Mouse (Mus musculus): ENCODE results near the gene Rhbdl3. TPM values are rescaled to one million over a fixed set of nuclear protein-coding genes. Genes with fewer than 3 reads are reported as not detected.

Gene Rhbdl3
- 0.42 and 0.59 TPM in 2 replicates for polyA plus RNA-seq (2016; fragmentation: Nextera tagmentation; extraction: Ambion mirVana)

DNA sequence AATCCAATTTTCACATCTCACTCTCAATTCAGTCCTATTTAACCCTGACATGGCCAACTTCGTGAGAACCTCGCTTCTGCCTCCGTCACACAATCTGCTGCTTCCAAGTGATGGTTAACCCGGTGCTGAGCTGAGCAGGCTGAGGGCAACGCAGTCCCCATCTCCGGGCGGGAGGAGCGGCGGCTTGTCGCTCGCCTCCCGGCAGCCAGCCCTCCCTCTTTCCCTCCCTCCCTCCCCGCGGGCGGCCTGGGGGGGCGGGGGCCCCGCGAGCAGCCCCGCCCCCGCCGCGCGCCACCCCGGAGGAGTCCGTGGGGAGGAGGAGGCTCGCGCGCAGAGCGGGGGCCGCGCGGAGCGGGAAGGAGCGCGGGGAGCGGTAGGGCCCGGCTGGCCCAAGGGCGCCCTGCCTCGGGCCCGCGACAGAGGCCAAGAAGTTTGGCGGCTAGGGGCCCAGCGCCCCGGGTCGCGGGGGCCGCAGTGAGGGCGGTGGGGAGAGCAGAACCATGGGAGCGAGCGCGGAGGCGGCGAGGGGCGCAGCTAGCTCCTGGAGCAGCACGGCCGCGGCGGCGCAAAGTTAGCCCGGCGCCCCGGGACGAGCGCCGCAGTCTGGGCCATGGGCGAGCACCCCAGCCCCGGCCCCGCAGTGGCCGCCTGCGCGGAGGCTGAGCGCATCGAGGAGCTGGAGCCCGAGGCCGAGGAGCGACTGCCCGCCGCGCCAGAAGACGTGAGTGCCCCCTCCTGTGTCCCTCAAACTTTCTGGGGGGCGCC lies at the start of gene Rhbdl3:
Gene Rhbdl3 (plus strand): TSS at position 362 of the 765 bp plus-strand sequence.
- no peaks in the 10 kb centered on the region for H3K9me3 ChIP-seq (replicated peaks)
- no peaks in the 10 kb centered on the region for H3K36me3 ChIP-seq
- H3K27me3 ChIP-seq (replicated peaks) = peaks cover 71% of the 10 kb centered on the region
- ATAC-seq (ENCODE audit: insufficient number of reproducible peaks, low FRiP score) = peak; percentile 63
- H3K4me3 ChIP-seq = peak within 1 kb of the TSS; percentile 66
- H3K9ac ChIP-seq = peak within 1 kb of the TSS; percentile 66
- under 1% methylated on average over 69 of the region's 81 CpGs for WGBS
- peaks cover 18% of the 10 kb centered on the region for H3K4me1 ChIP-seq (replicated peaks)
- peak within 1 kb of the TSS; percentile 98 for H3K4me2 ChIP-seq
- H3K27ac ChIP-seq (ENCODE audit: poor library complexity, severe bottlenecking) = no peak within 1 kb of the TSS

DNA sequence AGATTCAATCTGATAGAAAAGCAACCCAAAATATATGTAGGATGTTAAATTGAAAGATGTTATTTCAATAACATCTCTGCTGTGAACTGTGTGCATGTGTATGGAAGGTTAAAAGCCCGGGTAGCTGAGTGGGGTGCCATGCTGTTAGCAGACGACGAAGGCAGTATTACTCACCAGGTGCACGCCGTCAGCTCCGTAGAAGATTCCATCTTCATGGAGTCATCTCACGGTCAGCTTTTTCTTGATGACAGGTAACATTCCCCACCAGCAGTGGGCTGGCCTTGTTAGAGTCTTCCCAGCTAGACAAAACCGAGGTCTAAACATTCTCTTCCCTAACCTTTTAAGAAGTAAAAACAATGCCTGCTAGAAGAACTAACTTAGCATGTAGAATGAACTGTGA lies 36.6 kb upstream of the Rhbdl3 start:
- Histone ChIP-seq H3K27me3 (replicated peaks) (no peaks in the 10 kb centered on the region), H3K4me2 (no peak overlapping the region), H3K9me3 (replicated peaks) (no peaks in the 10 kb centered on the region), H3K9ac (no peak overlapping the region), H3K4me1 (replicated peaks) (no peaks in the 10 kb centered on the region), H3K27ac (ENCODE audit: poor library complexity, severe bottlenecking) (no peak overlapping the region), H3K4me3 (no peak overlapping the region), H3K36me3 (peaks cover 55% of the 10 kb centered on the region)
- no peak for ATAC-seq (ENCODE audit: insufficient number of reproducible peaks, low FRiP score)
- WGBS = 67% methylated on average over 8 of the region's 8 CpGs

DNA sequence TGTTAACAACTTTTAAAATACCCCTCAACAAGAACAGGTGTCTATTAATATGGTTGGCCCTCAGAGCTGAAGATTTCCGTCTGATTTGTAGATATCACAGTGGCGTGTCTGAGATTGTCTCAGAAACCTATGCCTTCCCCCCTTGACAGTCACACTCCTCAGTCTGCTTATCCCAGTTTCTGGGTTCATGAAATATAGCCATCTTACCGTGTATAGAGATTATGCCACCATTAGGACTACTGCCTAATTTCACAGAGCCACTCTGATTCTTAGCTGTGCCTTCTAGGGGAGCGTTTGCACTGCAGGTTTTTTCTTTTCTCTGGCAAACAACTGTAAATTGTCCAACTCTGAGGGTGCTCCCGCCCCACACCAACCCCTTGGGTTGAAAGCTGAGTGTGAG lies 29.6 kb upstream of the Rhbdl3 start:
- no peak overlapping the region for H3K4me3 ChIP-seq
- H3K9me3 ChIP-seq (replicated peaks) = peaks cover 3% of the 10 kb centered on the region; the same call in 1 of the 2 replicates
- no peaks in the 10 kb centered on the region for H3K4me1 ChIP-seq (replicated peaks)
- ATAC-seq (ENCODE audit: insufficient number of reproducible peaks, low FRiP score) = no peak
- H3K36me3 ChIP-seq = peaks cover 10% of the 10 kb centered on the region; the same call in 1 of the 2 replicates
- no peak overlapping the region for H3K27ac ChIP-seq (ENCODE audit: poor library complexity, severe bottlenecking)
- H3K4me2 ChIP-seq = no peak overlapping the region
- no peaks in the 10 kb centered on the region for H3K27me3 ChIP-seq (replicated peaks)
- no peak overlapping the region for H3K9ac ChIP-seq
- 85% methylated on average over 5 of the region's 5 CpGs for WGBS

DNA sequence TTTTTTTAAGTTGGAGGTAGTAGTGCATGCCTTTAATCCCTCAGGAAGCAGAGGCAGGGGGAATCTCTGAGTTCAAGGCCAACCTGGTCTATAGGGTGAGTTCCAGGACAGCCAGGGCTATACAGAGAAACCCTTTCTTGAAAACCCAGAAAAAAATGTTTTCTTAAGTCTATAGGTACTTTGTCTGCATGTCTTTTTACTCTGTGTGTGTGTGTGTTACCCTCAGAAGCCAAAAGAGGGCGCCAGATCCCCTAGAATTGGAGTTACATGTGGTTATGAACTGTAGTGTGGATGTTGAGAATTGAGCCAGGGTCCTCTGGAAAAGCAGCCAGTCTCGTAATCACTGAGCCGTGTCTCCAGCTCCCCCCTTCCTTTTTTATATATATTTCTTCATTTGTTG lies 25.7 kb upstream of the Rhbdl3 start:
- 60% methylated on average over 3 of the region's 3 CpGs for WGBS
- H3K4me2 ChIP-seq = no peak overlapping the region
- ATAC-seq (ENCODE audit: insufficient number of reproducible peaks, low FRiP score) = no peak
- no peak overlapping the region for H3K4me3 ChIP-seq
- no peaks in the 10 kb centered on the region for H3K4me1 ChIP-seq (replicated peaks)
- no peaks in the 10 kb centered on the region for H3K36me3 ChIP-seq
- H3K27ac ChIP-seq (ENCODE audit: poor library complexity, severe bottlenecking) = no peak overlapping the region
- H3K9ac ChIP-seq = no peak overlapping the region
- no peaks in the 10 kb centered on the region for H3K27me3 ChIP-seq (replicated peaks)
- peaks cover 3% of the 10 kb centered on the region; the same call in 1 of the 2 replicates for H3K9me3 ChIP-seq (replicated peaks)

DNA sequence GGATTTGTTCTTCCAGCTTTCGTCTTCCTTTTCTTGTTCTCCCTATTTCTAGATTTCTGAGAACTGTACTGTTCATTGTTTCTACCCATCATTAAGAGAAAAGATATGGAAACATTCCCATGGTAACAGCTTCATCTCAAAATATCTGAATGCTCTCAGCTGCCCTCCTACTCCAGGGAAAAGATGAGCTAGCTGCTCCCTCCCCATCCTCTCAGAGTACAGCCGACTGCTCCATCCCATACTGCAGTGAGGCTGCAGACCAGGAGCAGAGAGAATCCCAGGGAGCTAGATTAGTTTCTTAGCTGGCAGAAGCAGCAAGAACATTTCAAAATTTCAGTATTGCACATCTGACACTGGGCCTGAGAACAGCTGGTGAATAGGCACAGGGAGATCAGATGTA lies 22.7 kb upstream of the Rhbdl3 start:
- Histone ChIP-seq H3K4me3 (no peak overlapping the region), H3K36me3 (no peaks in the 10 kb centered on the region), H3K4me2 (no peak overlapping the region), H3K4me1 (replicated peaks) (no peaks in the 10 kb centered on the region), H3K9ac (no peak overlapping the region), H3K9me3 (replicated peaks) (peaks cover 3% of the 10 kb centered on the region), H3K27me3 (replicated peaks) (no peaks in the 10 kb centered on the region), H3K27ac (ENCODE audit: poor library complexity, severe bottlenecking) (no peak overlapping the region)
- 56% methylated on average over 2 of the region's 2 CpGs for WGBS
- no peak for ATAC-seq (ENCODE audit: insufficient number of reproducible peaks, low FRiP score)

DNA sequence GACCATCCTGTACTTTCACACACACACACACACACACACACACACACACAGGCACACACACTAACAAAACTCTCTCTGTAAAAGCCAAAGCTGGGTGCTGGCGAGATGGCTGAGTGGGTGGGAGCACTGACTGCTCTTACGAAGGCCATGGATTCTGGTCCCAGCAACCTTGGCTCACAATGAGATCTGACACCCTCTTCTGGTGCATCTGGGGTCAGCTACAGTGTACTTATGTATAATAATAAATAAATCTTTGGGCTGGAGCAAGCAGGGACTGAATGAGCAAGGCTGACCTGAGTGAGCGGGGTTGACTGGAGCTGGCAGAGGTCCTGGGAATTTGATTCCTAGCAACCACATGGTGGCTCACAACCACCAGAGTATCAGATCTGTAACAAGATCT lies 16.9 kb upstream of the Rhbdl3 start:
- ATAC-seq (ENCODE audit: insufficient number of reproducible peaks, low FRiP score) = no peak
- no peak overlapping the region for H3K4me3 ChIP-seq
- H3K36me3 ChIP-seq = no peaks in the 10 kb centered on the region
- H3K9ac ChIP-seq = no peak overlapping the region
- H3K4me2 ChIP-seq = no peak overlapping the region
- H3K4me1 ChIP-seq (replicated peaks) = peaks cover 8% of the 10 kb centered on the region
- 74% methylated on average over 3 of the region's 3 CpGs for WGBS
- H3K27me3 ChIP-seq (replicated peaks) = peaks cover 1% of the 10 kb centered on the region; the same call in 1 of the 2 replicates
- H3K9me3 ChIP-seq (replicated peaks) = no peaks in the 10 kb centered on the region; the same call in 1 of the 2 replicates
- H3K27ac ChIP-seq (ENCODE audit: poor library complexity, severe bottlenecking) = no peak overlapping the region

DNA sequence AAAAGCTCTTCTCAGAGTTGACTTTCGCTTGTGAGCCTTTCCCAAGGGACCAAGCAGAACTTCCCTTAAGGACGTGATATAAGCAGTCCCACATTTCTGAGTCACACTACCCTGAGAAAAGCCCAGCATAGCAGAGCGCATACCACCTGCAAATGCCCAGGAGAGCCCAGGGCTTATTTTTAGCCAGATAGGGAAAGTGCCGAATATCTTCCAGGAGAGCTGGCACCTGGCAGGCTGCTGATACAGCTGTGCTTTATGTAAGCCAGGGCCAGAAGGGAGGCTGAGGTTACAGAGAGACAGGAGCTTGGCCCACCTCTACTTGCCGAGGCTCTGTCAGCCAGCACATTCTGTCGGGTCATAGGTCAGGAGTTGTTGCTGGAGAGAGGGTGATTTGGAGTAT lies 16.1 kb upstream of the Rhbdl3 start:
- H3K9ac ChIP-seq = no peak overlapping the region
- H3K4me3 ChIP-seq = no peak overlapping the region
- WGBS = 28% methylated on average over 6 of the region's 6 CpGs
- peaks cover 3% of the 10 kb centered on the region; the same call in 1 of the 2 replicates for H3K27me3 ChIP-seq (replicated peaks)
- no peaks in the 10 kb centered on the region for H3K36me3 ChIP-seq
- H3K4me1 ChIP-seq (replicated peaks) = peaks cover 12% of the 10 kb centered on the region
- no peaks in the 10 kb centered on the region; the same call in 1 of the 2 replicates for H3K9me3 ChIP-seq (replicated peaks)
- no peak overlapping the region for H3K27ac ChIP-seq (ENCODE audit: poor library complexity, severe bottlenecking)
- ATAC-seq (ENCODE audit: insufficient number of reproducible peaks, low FRiP score) = no peak
- H3K4me2 ChIP-seq = peak overlapping the region; percentile 31; the same call in 1 of the 2 replicates

DNA sequence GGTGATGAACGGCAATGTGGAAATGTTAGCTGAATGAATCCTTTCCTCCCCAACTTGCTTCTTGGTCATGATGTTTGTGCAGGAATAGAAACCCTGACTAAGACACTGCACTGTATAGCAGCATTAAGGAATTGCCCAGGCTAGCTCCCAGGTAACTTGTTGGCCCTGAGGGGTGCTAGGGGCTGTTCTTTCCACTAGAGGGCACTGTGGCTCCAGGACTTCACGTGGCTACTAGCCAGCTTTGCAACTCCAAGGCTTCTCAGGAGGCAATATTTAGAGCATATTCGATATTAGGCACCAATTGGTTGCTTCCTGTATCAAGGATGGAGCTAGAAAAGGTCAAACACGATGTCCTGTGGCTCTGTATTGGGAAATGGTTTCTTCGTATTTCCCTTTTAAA lies 13.6 kb upstream of the Rhbdl3 start:
- Histone ChIP-seq H3K4me3 (no peak overlapping the region), H3K4me2 (no peak overlapping the region), H3K27ac (ENCODE audit: poor library complexity, severe bottlenecking) (no peak overlapping the region), H3K4me1 (replicated peaks) (peaks cover 15% of the 10 kb centered on the region), H3K9ac (no peak overlapping the region), H3K9me3 (replicated peaks) (peaks cover 6% of the 10 kb centered on the region), H3K27me3 (replicated peaks) (peaks cover 3% of the 10 kb centered on the region; the same call in 1 of the 2 replicates), H3K36me3 (no peaks in the 10 kb centered on the region)
- 19% methylated on average over 5 of the region's 5 CpGs for WGBS
- ATAC-seq (ENCODE audit: insufficient number of reproducible peaks, low FRiP score) = no peak

DNA sequence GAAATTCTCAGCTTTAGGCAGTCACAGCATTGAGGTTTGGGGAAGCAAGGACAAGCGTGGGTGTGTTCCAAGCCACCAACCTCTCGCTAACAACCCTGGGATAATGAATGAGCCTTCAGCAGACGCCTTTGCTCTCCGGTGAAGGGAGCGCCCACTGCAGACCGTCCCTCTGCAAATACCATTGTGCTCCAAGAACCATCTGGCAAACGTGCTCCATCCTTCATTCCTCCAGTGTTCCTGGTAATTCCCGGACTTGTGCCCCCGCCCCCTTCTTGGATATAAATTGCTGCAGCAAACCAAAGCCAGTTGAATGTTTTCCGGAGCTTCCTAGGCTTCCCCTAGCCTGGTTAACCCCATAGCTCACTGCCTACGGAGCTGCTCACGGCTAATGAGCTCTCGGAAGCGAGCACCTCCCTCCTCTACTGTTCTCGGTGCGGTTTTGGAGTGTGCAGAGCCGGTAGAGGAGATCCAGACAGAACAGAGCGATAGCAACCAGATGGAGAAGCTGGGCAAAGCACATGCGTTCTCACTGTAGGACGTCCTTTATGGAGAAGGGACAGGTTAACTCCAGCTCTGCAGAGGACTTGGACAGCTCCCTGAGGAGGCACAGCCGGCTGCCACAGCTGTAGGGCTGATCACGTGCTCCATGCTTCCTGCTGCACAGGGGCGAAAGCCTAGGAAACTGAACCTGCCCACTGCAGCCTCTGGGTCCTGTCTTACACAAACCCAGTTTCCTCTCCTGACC lies 10.8 kb upstream of the Rhbdl3 start:
- Histone ChIP-seq H3K9ac (no peak overlapping the region), H3K4me3 (peak overlapping the region; percentile 14; the same call in 1 of the 2 replicates), H3K27ac (ENCODE audit: poor library complexity, severe bottlenecking) (no peak overlapping the region), H3K4me1 (replicated peaks) (peaks cover 10% of the 10 kb centered on the region), H3K4me2 (peak overlapping the region; percentile 58), H3K36me3 (no peaks in the 10 kb centered on the region), H3K9me3 (replicated peaks) (peaks cover 6% of the 10 kb centered on the region), H3K27me3 (replicated peaks) (peaks cover 25% of the 10 kb centered on the region)
- 3% methylated on average over 23 of the region's 23 CpGs for WGBS
- peak; percentile 77; the same call in 1 of the 2 replicates for ATAC-seq (ENCODE audit: insufficient number of reproducible peaks, low FRiP score)

DNA sequence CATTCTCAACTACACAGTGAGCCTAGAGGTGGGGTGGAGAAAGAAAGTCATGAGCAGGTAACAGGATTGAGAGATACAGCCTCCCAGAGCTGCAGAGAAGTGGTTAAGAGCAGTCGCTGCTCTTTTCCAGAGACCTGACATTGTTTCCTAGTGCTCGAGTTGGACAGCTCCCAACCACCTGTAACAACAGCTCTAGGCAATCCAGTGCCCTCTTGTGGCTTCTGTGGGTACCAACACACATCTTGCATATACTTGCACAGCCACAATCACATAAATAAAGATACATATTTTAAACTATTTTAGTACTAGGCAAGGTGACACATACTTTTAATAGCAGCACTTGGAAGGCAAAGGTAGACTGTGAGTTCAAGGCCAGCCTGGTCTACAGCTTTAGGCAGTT lies 9.7 kb upstream of the Rhbdl3 start:
- Histone ChIP-seq H3K4me1 (replicated peaks) (peaks cover 15% of the 10 kb centered on the region), H3K27me3 (replicated peaks) (peaks cover 33% of the 10 kb centered on the region), H3K4me2 (no peak overlapping the region), H3K36me3 (no peaks in the 10 kb centered on the region), H3K9ac (no peak overlapping the region), H3K9me3 (replicated peaks) (peaks cover 6% of the 10 kb centered on the region), H3K4me3 (no peak overlapping the region), H3K27ac (ENCODE audit: poor library complexity, severe bottlenecking) (no peak overlapping the region)
- 65% methylated on average over 2 of the region's 2 CpGs for WGBS
- ATAC-seq (ENCODE audit: insufficient number of reproducible peaks, low FRiP score) = no peak

DNA sequence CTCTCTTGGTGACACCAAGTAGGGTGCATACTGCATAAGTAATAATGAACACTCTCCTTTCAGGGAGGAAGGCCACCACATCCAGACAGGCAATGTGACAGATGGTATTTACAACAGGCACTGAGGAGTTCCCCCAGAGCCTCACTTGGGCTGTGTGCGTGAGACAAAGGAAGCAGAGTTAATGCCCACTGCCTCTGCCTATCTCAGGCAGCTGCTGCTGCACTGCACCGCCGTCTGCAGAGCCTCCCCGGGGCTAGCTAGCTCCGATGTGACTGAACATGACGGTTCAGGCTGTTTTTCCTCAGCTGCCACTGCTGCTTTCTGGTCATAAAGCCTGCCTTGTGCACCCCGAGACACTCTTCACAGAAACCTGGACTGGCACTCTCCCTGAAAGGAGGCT lies 8.2 kb upstream of the Rhbdl3 start:
- ATAC-seq (ENCODE audit: insufficient number of reproducible peaks, low FRiP score) = no peak
- Histone ChIP-seq H3K9ac (no peak overlapping the region), H3K36me3 (no peaks in the 10 kb centered on the region), H3K4me1 (replicated peaks) (peaks cover 15% of the 10 kb centered on the region), H3K4me3 (no peak overlapping the region), H3K4me2 (no peak overlapping the region), H3K27me3 (replicated peaks) (peaks cover 47% of the 10 kb centered on the region), H3K9me3 (replicated peaks) (peaks cover 6% of the 10 kb centered on the region), H3K27ac (ENCODE audit: poor library complexity, severe bottlenecking) (no peak overlapping the region)
- 68% methylated on average over 7 of the region's 7 CpGs for WGBS
